Mouse (Mus musculus) gastrocnemius, adult 8-10 months (tissue): Measurements from ENCODE around the gene Myo10. TPM values are rescaled to one million over a fixed set of nuclear protein-coding genes. Genes with fewer than 3 reads are reported as not detected.

Experiments used
- DNase-seq, 2 experiments: peaks; one replicate each; pipeline ENCODE4 v3.0.0; 2022; ENCODE audit warnings: low spot score in 2 of 2
- total RNA-seq, 4 experiments: library from RNA; stranded (reverse); gene quantifications; 2 replicates each; pipeline ENCODE4 v1.2.4; 2022

Gene Myo10
- total RNA-seq, 4 experiments from 2014 or later = 50.1 to 61.3 (median 55.3) TPM

- no peak for DNase-seq
Measured at GRCm38 (mm10) chr15:25609253-25609652, 13.1 kb upstream of the Myo10 start.

- DNase-seq = no peak
Measured at GRCm38 (mm10) chr15:25611178-25611577, 11.1 kb upstream of the Myo10 start.

- DNase-seq = no peak
Measured at GRCm38 (mm10) chr15:25620560-25620959, 1.8 kb upstream of the Myo10 start.

DNA sequence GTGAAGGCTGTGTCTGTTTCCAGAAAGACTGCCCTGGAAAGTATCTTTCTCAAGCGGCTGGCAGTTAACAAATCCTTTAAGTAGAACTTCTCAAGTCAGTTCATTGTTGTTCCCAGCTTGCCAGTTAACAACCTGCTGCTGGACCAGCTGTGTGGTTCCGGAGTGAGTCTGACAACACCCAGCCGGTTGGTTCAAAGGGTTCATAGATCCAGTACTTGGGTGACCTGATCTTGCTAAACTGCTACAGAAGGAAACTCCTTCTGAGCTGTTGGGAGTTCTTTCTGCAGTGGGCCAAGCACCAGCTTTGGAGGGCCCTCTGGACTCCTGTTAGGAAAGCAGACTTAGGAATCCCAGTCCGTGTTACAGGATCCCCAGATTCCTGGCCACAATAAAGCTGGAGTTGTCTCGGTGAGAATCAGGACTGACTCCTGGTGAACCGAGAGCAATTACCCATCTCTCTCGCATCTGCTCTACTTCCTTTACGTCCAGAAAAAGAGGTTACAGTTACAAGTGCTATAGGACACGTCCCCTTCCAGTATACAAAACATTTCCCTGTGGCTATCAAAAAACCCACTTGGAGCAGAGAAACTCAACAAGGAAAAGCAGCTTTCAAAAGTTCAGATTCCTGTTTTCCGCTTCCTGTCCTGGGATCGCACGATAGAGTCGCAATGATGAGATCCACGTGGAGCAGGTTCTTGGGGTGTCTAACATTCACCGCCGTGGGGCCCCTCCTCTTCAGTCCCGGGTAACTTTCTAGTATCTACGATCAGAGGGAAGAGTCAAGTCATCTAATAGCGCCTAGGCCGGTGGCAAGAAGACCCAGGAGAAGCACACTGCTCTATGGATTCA lies 750 bp upstream of the Myo10 start:
- DNase-seq = no peak

DNA sequence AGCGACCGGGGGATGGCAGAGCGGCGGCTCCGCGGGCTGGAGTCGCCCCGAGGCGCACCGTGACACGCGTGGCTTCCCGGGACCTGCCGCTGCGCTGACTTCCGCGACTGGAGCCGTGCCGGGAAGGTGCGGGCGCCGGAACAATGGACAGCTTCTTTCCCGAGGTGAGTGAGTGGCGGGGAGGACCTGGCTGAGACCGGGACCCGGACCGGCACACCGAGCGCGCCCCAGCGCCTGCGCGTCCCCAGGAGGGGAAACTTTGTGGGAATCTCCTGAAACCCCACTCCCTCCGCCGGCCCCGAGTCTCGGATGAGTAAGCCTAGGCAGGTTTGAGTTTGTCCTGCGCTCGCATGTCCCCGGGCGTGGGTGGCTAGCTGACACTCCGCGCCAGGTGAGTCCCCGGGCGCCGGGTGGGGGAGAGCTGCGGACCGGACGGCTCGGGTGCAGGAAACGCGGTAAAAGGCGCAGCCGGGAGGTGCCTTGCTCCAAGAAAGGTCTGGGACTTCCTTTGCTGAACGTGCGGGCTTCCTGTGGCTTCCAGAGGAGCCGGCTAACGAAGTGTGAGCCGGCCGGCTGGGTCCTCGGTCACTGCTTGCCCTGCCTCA lies 644 bp downstream of the Myo10 start:
- DNase-seq = peak; percentile 29 to 36

DNA sequence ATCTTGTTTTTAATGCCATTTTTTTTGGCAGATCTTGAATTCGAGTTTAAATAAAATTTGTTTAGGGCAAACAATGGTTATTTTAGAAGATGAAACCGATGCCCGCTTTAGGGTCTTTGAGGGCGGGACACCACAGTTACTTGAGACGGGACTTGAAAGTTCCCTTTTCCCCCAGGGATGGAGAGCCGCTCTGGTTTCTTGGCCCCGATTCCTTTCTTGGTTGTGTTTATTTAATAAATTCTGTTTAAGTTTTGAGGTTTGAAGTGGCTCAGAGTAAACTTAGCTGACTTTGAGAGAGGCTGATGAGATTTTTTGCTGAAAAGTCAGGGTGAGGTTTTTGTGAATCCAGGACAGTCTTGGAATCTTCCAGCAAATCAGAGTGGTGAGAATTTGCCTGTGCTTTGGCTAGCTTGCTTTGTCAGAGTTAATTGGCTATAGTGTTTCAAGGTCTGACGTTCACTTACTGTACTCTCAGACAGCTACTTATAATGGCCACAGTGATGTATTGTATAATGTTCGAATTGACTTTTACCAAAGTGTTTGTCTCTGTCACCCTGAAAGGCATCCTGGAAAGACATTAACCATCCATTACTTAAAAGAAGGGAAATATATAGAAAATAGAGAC lies 1.3 kb downstream of the Myo10 start:
- DNase-seq = no peak

DNA sequence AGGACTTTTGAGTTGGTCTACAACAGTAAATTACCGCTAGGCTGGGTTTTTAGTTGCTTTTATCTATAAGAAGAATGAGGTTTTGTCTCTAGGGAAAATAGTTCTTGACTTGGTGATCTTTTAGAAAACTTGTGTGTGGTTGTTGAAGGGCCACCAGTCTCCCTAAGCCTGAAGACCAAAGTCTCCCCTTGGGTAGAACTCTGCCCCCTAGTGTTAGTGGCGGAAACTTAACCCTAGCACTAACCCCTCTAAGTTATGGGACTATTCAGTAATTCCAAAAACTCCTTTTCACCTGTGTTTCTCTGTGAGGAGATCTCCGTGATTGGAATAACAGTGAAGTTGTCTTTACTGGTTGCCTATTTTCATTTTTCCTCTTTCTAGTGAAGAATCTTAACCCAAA lies 1.9 kb downstream of the Myo10 start:
- no peak for DNase-seq

- DNase-seq = peak in 1 of 2 experiments; percentile 28
Measured at GRCm38 (mm10) chr15:25625471-25625870, 3.1 kb downstream of the Myo10 start.

DNA sequence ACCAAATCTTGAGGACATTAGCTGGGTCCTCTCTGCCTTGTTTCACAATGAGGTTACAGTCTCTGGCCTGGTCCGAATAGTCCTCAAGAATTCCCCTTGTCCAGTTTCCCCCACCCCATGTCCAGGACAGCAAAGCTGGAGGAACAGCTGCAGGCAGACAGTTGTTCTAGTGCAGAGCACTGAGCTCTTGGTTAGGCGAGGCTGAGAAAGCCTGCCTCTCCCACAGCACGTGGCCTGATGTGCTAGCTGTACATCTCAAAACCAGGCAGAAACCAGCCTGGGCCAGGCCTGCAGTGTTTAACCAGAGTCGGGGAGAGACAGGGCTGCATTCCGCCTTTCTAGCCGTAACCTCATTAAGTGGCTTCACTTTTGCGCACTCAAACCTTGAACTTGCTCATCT lies 4.7 kb downstream of the Myo10 start:
- DNase-seq = no peak

GRCm38 (mm10) chr15:25628251-25628650 lies 5.9 kb downstream of the Myo10 start:
- DNase-seq = no peak

GRCm38 (mm10) chr15:25630716-25631115 lies 8.4 kb downstream of the Myo10 start:
- no peak for DNase-seq

- no peak for DNase-seq
Measured at GRCm38 (mm10) chr15:25631332-25631731, 9.0 kb downstream of the Myo10 start.

DNA sequence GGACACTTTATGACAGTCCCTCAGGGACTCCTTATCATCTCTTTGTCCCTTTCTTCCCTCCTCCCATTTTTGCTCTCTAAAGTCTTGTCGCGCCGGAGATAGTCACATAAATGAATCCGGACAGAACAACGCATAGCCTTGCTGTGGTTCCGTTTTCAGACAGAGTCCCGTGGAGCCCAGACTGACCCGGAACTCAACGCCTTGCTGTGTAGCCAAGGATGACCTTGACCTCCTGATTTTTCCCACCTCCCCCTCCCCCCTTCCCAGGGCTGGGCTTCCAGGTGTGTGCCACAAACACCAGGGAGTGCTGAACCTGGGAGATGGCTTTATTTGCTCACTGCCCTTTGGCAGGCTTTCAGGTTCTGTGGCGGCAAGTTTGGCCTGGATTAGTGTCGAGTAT lies 10.6 kb downstream of the Myo10 start:
- DNase-seq = no peak

GRCm38 (mm10) chr15:25633674-25634340 lies 11.5 kb downstream of the Myo10 start:
- DNase-seq = no peak

GRCm38 (mm10) chr15:25637727-25638126 lies 15.4 kb downstream of the Myo10 start:
- DNase-seq = peak; percentile 45 to 70

- no peak for DNase-seq
Measured at GRCm38 (mm10) chr15:25639217-25639616, 16.9 kb downstream of the Myo10 start.

DNA sequence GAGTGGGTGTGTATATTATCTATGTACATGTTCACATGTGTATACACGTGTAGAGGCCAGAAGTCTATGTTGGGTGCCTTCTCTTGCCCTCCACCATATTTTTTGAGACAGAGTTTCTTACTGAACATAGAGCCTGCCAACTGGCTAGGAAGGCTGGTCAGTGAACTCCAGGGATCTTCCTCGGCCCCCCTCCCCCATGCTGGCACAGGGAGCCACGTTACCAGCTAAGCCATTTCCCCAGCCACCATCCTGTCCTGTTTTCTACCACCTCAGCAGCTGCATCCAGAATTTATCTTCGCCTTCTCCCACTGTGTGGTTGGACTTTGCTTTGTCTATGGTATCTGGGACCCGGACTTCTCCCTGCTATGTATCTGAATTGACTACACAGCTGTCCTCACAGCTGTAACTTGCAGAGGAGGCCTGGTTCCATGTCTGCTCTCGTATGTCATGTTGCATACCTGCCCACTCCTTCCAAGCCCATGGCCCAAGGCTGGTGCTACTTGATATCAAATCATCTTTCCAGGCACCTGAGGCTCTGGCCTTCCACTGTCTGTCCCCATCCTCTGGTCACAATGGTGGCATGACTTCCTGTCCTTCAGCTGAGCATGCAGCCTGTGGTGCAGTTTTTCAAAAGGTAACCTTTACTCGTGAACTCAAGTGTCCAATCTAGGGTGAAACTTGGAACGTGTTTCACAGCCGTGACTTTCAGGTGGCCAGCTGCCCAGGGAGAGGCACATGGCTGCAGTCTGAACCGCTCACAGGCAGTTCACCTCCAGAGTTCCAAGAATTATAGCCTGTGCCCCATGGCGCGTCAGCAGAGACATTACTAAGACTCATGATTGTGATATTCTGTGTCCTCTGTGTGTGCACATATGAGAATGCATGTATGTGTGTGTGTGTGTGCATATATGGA lies 18.8 kb downstream of the Myo10 start:
- peak in 1 of 2 experiments; percentile 52 for DNase-seq

GRCm38 (mm10) chr15:25642214-25643058 lies 20.1 kb downstream of the Myo10 start:
- no peak for DNase-seq

- DNase-seq = no peak
Measured at GRCm38 (mm10) chr15:25645862-25646261, 23.5 kb downstream of the Myo10 start.

- no peak for DNase-seq
Measured at GRCm38 (mm10) chr15:25648287-25648686, 26.0 kb downstream of the Myo10 start.
